Mouse (Mus musculus): ENCODE results near the gene Fat4. TPM values are rescaled to one million over a fixed set of nuclear protein-coding genes. Genes with fewer than 3 reads are reported as not detected.
A peak's percentile ranks its signal among the peaks of the same experiment; 100 is the strongest.

Fat4 gene
- polyA plus RNA-seq, 1 experiment from 2014 or later = 10.0 TPM

DNA sequence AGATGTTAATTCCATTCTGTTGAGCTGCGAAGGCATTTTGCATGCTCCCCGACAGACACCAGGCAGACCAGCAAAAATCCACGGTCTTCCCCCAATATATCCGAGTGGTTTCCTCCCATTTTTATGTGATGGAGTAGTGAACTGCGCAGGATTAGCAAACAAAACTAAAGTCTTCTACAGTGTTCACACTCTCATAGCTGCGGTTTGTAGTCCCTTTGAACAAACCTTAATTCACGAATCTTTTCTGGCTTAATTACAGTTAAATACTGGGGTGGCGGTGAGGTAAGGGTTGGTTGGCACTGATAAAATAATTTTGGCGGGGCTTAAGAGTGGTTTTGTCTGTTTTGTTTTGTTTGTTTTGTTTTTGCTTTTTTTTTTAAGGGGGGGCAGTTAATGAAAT, 3.1 kb upstream of the Fat4 start:
- Histone ChIP-seq H3K9ac (peak overlapping the region; percentile 64; the same call in 1 of the 2 replicates), H3K27me3 (no peaks in the 10 kb centered on the region), H3K4me2 (peak overlapping the region; percentile 92), H3K4me1 (replicated peaks) (peaks cover 28% of the 10 kb centered on the region), H3K4me3 (peak overlapping the region; percentile 80), H3K27ac (peak overlapping the region; percentile 76), H3K9me3 (no peaks in the 10 kb centered on the region), H3K36me3 (peaks cover 8% of the 10 kb centered on the region)
- ATAC-seq (ENCODE audit: low FRiP score) = no peak
- 38% methylated on average over 9 of the region's 9 CpGs for WGBS

DNA sequence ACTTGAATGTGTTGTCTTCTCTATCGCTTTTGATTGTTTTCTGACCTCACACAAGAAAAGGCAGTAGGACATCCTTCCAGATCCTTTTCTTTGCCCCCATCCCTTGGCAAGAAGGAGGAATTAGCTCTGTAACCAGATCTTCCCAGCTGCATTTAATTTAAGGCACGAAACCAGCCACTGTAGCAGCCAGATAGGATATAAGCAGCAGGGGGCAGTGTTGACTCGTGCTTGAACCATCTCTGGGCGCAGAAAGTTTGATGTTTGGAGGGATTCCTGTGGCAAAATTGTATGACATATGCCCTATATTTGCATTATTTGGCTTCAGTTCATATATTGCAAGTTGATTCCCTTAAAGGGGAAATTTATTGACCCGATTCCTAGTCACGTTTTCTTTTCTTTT, 2.5 kb upstream of the Fat4 start:
- Histone ChIP-seq H3K9me3 (no peaks in the 10 kb centered on the region), H3K9ac (peak overlapping the region; percentile 91), H3K27ac (peak overlapping the region; percentile 76), H3K4me1 (replicated peaks) (peaks cover 34% of the 10 kb centered on the region), H3K27me3 (no peaks in the 10 kb centered on the region), H3K4me3 (peak overlapping the region; percentile 80), H3K4me2 (peak overlapping the region; percentile 92), H3K36me3 (peaks cover 11% of the 10 kb centered on the region)
- ATAC-seq (ENCODE audit: low FRiP score) = no peak
- WGBS = 0% methylated on average over 6 of the region's 6 CpGs

DNA sequence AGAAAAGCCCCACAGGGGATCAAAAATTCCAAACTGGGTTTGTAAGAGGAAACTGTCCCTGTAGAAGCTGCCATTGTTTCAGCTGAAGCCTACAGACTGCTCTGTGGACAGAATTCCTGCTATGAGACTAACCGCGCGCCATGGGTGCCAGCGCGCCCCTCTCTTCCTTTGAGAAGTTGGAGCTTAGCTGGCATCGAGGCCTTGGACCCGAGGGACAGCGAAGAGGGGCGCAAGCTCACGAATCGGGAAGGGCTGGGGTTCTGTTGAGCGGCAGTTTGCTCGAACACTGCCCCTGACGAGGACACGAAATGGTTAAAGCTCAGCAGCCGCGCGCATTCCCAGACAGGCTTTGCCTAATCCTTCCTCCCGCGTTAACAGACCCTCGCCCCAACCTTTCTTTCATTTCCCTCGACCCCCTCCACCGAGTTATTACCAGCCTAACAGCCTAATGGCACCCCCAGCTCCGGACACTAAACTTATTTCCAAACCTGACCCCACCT, 1.8 kb upstream of the Fat4 start:
- WGBS = under 1% methylated on average over 24 of the region's 24 CpGs

DNA sequence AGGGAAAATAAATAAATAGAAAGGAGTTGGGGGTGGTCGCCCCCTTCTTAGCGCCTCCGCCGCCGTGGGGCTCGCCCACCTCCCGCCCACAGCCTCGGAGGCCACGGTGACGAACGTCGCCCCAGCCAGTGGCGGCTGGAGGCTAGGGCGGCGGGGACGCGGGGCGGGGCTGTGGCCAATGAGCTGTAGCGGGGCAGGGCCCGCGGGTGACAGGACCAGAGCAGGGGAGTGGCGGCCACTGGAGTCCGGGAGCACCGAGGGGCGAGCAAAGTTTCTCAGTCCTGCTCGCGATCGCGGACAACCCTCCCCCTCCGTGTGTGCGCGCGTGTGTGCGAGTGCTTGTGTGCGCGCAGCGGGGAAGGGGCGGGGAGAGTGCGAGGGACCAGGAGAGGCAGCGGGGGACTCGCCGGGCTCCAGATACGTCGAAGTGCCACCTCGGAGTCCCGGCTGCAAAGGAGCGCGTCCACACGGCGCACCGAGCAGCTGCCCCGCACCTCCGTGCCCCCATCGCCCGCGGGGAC, 1.2 kb upstream of the Fat4 start:
- Histone ChIP-seq H3K27me3 (no peaks in the 10 kb centered on the region), H3K27ac (peak overlapping the region; percentile 96), H3K36me3 (peaks cover 20% of the 10 kb centered on the region), H3K9ac (peak overlapping the region; percentile 91), H3K4me3 (peak overlapping the region; percentile 80), H3K4me1 (replicated peaks) (peaks cover 46% of the 10 kb centered on the region), H3K9me3 (no peaks in the 10 kb centered on the region), H3K4me2 (peak overlapping the region; percentile 92)
- WGBS = under 1% methylated on average over 52 of the region's 56 CpGs
- peak; percentile 89 for ATAC-seq (ENCODE audit: low FRiP score)

More for the DNA sequence above, 1.8 kb upstream of the Fat4 start:
- ATAC-seq (ENCODE audit: low FRiP score) = peak; percentile 52
- H3K27me3 ChIP-seq = no peaks in the 10 kb centered on the region
- H3K36me3 ChIP-seq = peaks cover 14% of the 10 kb centered on the region
- H3K4me1 ChIP-seq (replicated peaks) = peaks cover 41% of the 10 kb centered on the region
- H3K4me3 ChIP-seq = peak overlapping the region; percentile 80
- H3K27ac ChIP-seq = peak overlapping the region; percentile 96
- H3K9me3 ChIP-seq = no peaks in the 10 kb centered on the region
- H3K4me2 ChIP-seq = peak overlapping the region; percentile 92
- peak overlapping the region; percentile 91 for H3K9ac ChIP-seq

DNA sequence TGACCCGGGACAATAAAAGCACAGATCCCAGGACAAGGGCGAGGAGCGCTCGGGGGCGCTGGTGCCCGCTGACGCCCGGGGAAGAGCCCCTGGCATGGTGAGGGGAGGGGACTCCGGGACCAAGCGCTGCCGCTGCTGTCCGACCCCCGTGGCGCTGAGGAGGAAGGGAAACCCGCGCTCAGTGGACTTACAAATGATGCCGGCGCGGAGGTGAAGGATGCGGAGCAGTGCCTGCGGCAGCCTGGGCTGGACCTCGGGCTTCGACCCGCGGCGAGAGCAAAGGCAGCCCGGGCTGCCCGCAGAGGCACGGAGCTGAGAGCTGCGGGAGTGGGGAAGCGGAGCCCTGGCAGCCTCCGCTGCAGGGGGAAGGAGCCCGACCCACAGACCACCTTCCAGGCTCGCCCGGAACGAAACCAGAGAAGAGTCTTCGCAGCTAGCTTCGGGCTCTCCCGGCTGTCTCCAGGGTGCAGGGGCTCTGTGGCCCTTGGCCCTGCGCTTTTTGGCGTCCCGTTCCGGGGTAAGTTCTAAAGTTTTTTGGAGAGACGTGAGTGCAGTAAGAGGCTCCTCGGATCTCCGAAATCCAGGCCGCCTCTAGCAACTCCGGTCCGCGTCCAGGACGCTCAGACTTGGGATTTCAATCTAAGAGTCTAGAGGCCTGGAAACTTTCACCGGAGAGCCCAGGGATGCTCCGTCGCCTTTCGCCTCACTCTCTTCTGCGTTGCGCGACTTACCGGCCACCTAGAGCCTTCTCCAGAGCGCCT, 499 bp upstream of the Fat4 start:
- Histone ChIP-seq H3K4me3 (peak overlapping the region; percentile 80), H3K4me2 (peak overlapping the region; percentile 92), H3K27ac (peak overlapping the region; percentile 96), H3K36me3 (peaks cover 22% of the 10 kb centered on the region), H3K27me3 (no peaks in the 10 kb centered on the region), H3K9ac (peak overlapping the region; percentile 91), H3K9me3 (no peaks in the 10 kb centered on the region), H3K4me1 (replicated peaks) (peaks cover 53% of the 10 kb centered on the region)
- peak; percentile 29 for ATAC-seq (ENCODE audit: low FRiP score)
- WGBS = under 1% methylated on average over 60 of the region's 60 CpGs

DNA sequence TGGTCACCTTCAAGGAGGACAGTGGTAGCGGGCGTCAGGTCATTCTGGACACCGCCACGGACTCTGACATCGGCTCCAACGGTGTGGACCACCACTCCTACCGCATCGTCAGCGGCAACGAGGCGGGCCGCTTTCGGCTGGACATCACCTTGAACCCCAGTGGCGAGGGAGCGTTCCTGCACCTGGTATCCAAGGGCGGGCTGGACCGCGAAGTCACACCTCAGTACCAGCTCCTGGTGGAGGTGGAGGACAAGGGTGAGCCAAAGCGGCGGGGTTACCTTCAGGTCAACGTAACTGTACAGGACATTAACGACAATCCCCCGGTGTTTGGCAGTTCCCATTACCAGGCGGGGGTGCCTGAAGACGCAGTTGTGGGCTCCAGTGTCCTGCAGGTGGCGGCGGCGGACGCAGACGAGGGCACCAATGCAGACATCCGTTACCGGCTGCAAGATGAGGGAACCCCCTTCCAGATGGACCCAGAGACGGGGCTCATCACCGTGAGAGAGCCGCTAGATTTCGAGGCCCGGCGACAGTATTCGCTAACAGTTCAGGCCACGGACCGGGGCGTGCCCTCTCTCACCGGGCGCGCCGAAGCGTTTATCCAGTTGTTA, 746 bp downstream of the Fat4 start:
- peak overlapping the region; percentile 80 for H3K4me3 ChIP-seq
- H3K27me3 ChIP-seq = no peaks in the 10 kb centered on the region
- H3K36me3 ChIP-seq = peaks cover 28% of the 10 kb centered on the region
- H3K4me2 ChIP-seq = peak overlapping the region; percentile 92
- peak; percentile 8; the same call in 1 of the 2 replicates for ATAC-seq (ENCODE audit: low FRiP score)
- no peaks in the 10 kb centered on the region for H3K9me3 ChIP-seq
- peak overlapping the region; percentile 91 for H3K9ac ChIP-seq
- peaks cover 65% of the 10 kb centered on the region for H3K4me1 ChIP-seq (replicated peaks)
- WGBS = under 1% methylated on average over 47 of the region's 47 CpGs
- H3K27ac ChIP-seq = peak overlapping the region; percentile 96

DNA sequence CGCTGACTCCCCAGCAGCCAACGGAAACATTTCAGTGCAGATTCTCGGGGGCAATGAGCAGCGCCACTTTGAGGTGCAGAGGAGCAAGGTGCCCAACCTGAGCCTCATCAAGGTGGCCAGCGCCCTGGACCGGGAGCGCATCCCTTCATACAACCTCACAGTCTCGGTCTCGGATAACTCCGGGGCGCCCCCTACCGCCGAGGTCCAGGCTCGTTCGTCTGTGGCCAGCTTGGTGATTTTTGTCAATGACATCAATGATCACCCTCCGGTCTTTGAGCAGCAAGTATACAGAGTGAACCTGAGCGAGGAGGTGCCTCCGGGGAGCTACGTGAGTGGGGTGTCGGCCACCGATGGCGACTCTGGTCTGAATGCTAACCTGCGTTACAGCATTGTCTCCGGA, 1.4 kb downstream of the Fat4 start:
- ATAC-seq (ENCODE audit: low FRiP score) = 0 out of 2 replicates have a peak, but pooled peaks have one; percentile 1
- Histone ChIP-seq H3K27ac (peak overlapping the region; percentile 96), H3K36me3 (peaks cover 28% of the 10 kb centered on the region), H3K4me1 (replicated peaks) (peaks cover 71% of the 10 kb centered on the region), H3K9me3 (no peaks in the 10 kb centered on the region), H3K27me3 (no peaks in the 10 kb centered on the region), H3K4me2 (peak overlapping the region; percentile 92), H3K9ac (peak overlapping the region; percentile 91), H3K4me3 (peak overlapping the region; percentile 80)
- 13% methylated on average over 24 of the region's 24 CpGs for WGBS

DNA sequence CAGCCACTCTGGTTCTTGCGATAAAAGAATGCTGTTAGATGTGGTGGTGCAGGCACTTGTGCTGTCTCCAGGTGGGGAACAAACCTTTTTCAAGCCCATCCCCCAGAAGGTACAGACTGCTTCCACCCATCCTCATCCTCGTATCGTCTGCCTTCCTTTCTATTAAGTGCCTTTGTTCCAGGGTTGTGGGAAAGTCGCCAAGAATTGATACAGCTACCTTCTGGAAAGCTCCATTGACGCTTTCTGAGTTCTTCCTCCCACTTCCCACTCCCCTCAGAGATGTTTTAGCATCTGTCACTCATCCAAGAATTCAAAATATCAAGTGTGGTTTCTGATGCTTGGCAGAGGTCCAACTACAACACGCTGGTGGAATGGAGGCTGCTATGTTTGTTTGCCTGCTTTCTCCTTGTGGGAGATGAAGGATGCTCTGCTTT, 6.1 kb downstream of the Fat4 start:
- peak overlapping the region; percentile 80 for H3K4me3 ChIP-seq
- H3K4me1 ChIP-seq (replicated peaks) = peaks cover 81% of the 10 kb centered on the region
- peak overlapping the region; percentile 92 for H3K4me2 ChIP-seq
- H3K27me3 ChIP-seq = no peaks in the 10 kb centered on the region
- H3K9ac ChIP-seq = peak overlapping the region; percentile 71
- no peaks in the 10 kb centered on the region for H3K9me3 ChIP-seq
- WGBS = 27% methylated on average over 6 of the region's 6 CpGs
- H3K36me3 ChIP-seq = peaks cover 43% of the 10 kb centered on the region
- peak overlapping the region; percentile 76 for H3K27ac ChIP-seq
- peak; percentile 21; the same call in 1 of the 2 replicates for ATAC-seq (ENCODE audit: low FRiP score)

DNA sequence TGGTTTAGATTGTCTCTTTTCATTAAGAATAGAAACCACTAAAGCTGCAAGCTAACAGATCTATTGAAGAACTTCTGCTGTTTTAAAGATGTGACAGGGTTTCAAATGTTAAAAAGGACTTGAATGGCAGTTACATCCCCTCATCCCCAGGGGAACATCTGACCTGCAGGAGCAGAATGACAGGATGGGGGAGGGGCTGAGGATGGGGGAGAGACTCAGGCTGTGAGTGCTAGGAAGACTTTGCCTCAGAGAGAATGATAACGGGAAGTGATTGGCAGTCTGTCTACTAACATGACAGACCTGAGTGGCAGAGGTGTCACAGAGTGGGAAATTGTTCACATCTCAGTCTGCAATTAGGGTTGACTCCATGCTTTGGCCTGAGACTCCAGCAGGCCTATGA, 14.1 kb downstream of the Fat4 start:
- Histone ChIP-seq H3K4me1 (replicated peaks) (peaks cover 48% of the 10 kb centered on the region), H3K36me3 (peaks cover 11% of the 10 kb centered on the region), H3K4me3 (no peak overlapping the region), H3K9ac (no peak overlapping the region), H3K4me2 (no peak overlapping the region), H3K27ac (no peak overlapping the region), H3K27me3 (no peaks in the 10 kb centered on the region), H3K9me3 (no peaks in the 10 kb centered on the region)
- WGBS = 35% methylated on average over 1 of the region's 1 CpGs
- no peak for ATAC-seq (ENCODE audit: low FRiP score)

DNA sequence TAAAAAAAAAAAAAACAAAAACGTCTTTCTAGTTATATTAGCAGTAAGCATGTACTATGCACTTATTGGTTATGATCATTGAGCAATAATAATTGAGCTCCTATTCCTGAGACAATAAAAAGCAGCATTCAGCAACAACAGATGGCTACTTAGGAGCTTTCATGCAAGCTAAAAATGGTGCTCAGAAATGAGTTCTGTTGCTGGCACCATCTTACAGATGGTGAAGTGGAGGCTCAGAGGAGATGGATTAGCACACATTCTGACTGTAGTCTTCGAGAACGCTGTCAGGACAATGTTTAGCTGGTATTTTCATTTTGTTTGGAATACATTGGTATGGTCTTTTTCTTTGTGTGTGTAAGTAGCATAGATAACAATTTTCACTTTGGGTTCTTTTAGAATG, 20.1 kb downstream of the Fat4 start:
- ATAC-seq (ENCODE audit: low FRiP score) = no peak
- H3K36me3 ChIP-seq = peaks cover 3% of the 10 kb centered on the region; the same call in 1 of the 2 replicates
- no peak overlapping the region for H3K27ac ChIP-seq
- no peaks in the 10 kb centered on the region for H3K9me3 ChIP-seq
- no peak overlapping the region for H3K4me2 ChIP-seq
- H3K9ac ChIP-seq = no peak overlapping the region
- no peak overlapping the region for H3K4me3 ChIP-seq
- H3K27me3 ChIP-seq = no peaks in the 10 kb centered on the region
- 64% methylated on average over 3 of the region's 3 CpGs for WGBS
- peaks cover 35% of the 10 kb centered on the region for H3K4me1 ChIP-seq (replicated peaks)

DNA sequence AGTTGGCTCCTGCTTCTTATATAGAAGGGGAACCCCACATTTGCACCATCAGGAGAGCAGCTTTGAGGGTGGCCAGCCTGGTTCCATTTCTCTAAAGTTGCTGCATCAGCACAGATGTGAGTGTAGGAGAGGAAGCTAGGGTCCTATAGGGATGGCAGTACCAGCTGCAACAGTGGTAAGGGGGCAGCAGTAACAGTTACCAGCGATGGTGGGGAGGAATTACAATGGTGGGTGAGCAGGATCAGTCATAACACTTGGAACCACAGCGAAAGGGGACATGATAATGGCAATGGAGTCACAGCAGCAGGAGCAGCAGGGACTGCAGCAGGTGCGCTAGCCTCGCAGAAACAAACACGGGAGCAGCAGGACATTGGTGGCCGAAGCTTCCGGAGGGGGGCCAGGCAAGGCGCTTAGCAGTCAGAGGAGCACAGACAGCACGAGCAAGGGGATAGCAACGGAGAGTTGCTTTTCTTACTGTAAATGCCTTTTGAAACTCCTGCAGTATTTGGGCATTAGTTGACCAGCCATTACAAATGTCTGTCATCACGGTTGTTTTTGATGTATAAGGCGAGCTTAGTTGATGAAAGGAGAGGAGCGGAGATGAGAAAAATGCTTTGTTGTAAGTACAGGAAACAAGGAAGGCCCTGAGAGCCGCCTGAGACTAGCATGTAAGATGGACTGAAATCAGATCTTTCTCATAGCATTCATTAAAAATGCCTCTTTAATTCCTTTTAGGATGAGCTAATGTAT, 21.1 kb downstream of the Fat4 start:
- Histone ChIP-seq H3K4me1 (replicated peaks) (peaks cover 38% of the 10 kb centered on the region), H3K27me3 (no peaks in the 10 kb centered on the region), H3K27ac (peak overlapping the region; percentile 71), H3K4me2 (peak overlapping the region; percentile 54), H3K36me3 (peaks cover 2% of the 10 kb centered on the region; the same call in 1 of the 2 replicates), H3K9me3 (no peaks in the 10 kb centered on the region), H3K9ac (peak overlapping the region; percentile 60), H3K4me3 (peak overlapping the region; percentile 25)
- WGBS = 11% methylated on average over 14 of the region's 14 CpGs
- ATAC-seq (ENCODE audit: low FRiP score) = 0 out of 2 replicates have a peak, but pooled peaks have one; percentile 41
